Mouse (Mus musculus): Measurements from ENCODE around the gene Dtd1. TPM values are rescaled to one million over a fixed set of nuclear protein-coding genes. Genes with fewer than 3 reads are reported as not detected.
A peak's percentile ranks its signal among the peaks of the same experiment; 100 is the strongest.

Dtd1 gene
- total and polyA plus RNA-seq, 2 experiments from 2014 or later = 98.2 to 161 TPM

- TF ChIP-seq CTCF (IDR thresholded peaks at IDR 0.05; ENCODE audit: low read depth) = no peak
- peak; percentile 99 for ATAC-seq
- peak; percentile 88 for DNase-seq
- no peaks in the 10 kb centered on the region for H3K27me3 ChIP-seq (ENCODE audit: insufficient read depth, low read length)
- peaks cover 9% of the 10 kb centered on the region for H3K36me3 ChIP-seq (ENCODE audit: insufficient read depth)
- 0 out of 2 replicates have a peak within 1 kb of the TSS, but pooled peaks have one; percentile 15 for H3K27ac ChIP-seq (ENCODE audit: low read depth, low read length)
- no peaks in the 10 kb centered on the region for H3K4me1 ChIP-seq (ENCODE audit: insufficient read depth)
- H3K9me3 ChIP-seq (ENCODE audit: low read length) = no peaks in the 10 kb centered on the region
- H3K4me2 ChIP-seq (ENCODE audit: low read depth) = peak within 1 kb of the TSS; percentile 57
- H3K9ac ChIP-seq = peak within 1 kb of the TSS; percentile 57
- WGBS = 1% methylated on average over 31 of the region's 31 CpGs
- H3K4me3 ChIP-seq (ENCODE audit: low read depth, low read length) = peak within 1 kb of the TSS; percentile 55
Measured at GRCm38 (mm10) chr2:144593951-144594651, 5.6 kb upstream of the Dtd1 start, which contains the start of gene Smim26. Smim26 (plus strand) TSS chr2:144594054.

- no peaks in the 10 kb centered on the region; the same call in 1 of the 2 replicates for H3K4me1 ChIP-seq (ENCODE audit: insufficient read depth)
- no peak overlapping the region for H3K4me2 ChIP-seq (ENCODE audit: low read depth)
Measured at GRCm38 (mm10) chr2:144598006-144598405, 1.7 kb upstream of the Dtd1 start.

GRCm38 (mm10) chr2:144601576-144601975, 1.9 kb downstream of the Dtd1 start:
- Histone ChIP-seq H3K9me3 (ENCODE audit: low read length) (no peaks in the 10 kb centered on the region), H3K4me1 (ENCODE audit: insufficient read depth) (no peaks in the 10 kb centered on the region; the same call in 1 of the 2 replicates), H3K9ac (no peak overlapping the region), H3K4me3 (ENCODE audit: low read depth, low read length) (no peak overlapping the region), H3K4me2 (ENCODE audit: low read depth) (no peak overlapping the region), H3K27me3 (ENCODE audit: insufficient read depth, low read length) (no peaks in the 10 kb centered on the region), H3K36me3 (ENCODE audit: insufficient read depth) (0 out of 2 replicates have a peak, but pooled peaks cover under 1% of the 10 kb centered on the region), H3K27ac (ENCODE audit: low read depth, low read length) (no peak overlapping the region)
- TF ChIP-seq CTCF (IDR thresholded peaks at IDR 0.05; ENCODE audit: low read depth) = no peak
- no peak for ATAC-seq
- 97% methylated on average over 1 of the region's 1 CpGs for WGBS
- no peak for DNase-seq

More at GRCm38 (mm10) chr2:144598006-144598405, 1.7 kb upstream of the Dtd1 start:
- Histone ChIP-seq H3K36me3 (ENCODE audit: insufficient read depth) (no peaks in the 10 kb centered on the region), H3K4me3 (ENCODE audit: low read depth, low read length) (no peak overlapping the region), H3K27me3 (ENCODE audit: insufficient read depth, low read length) (no peaks in the 10 kb centered on the region), H3K27ac (ENCODE audit: low read depth, low read length) (no peak overlapping the region), H3K9ac (no peak overlapping the region), H3K9me3 (ENCODE audit: low read length) (no peaks in the 10 kb centered on the region)
- WGBS = 80% methylated on average over 2 of the region's 2 CpGs
- DNase-seq (no peak), ATAC-seq (no peak)
- TF ChIP-seq CTCF (IDR thresholded peaks at IDR 0.05; ENCODE audit: low read depth) = no peak

GRCm38 (mm10) chr2:144613956-144614355, 14.3 kb downstream of the Dtd1 start:
- DNase-seq (no peak), ATAC-seq (no peak)
- H3K4me3 ChIP-seq (ENCODE audit: low read depth, low read length) = no peak overlapping the region
- H3K9me3 ChIP-seq (ENCODE audit: low read length) = 0 out of 2 replicates have a peak, but pooled peaks cover 3% of the 10 kb centered on the region
- no peaks in the 10 kb centered on the region for H3K27me3 ChIP-seq (ENCODE audit: insufficient read depth, low read length)
- no peak overlapping the region for H3K27ac ChIP-seq (ENCODE audit: low read depth, low read length)
- no peak for TF ChIP-seq CTCF (IDR thresholded peaks at IDR 0.05; ENCODE audit: low read depth)
- no peaks in the 10 kb centered on the region for H3K36me3 ChIP-seq (ENCODE audit: insufficient read depth)
- WGBS = 91% methylated on average over 6 of the region's 6 CpGs
- no peaks in the 10 kb centered on the region for H3K4me1 ChIP-seq (ENCODE audit: insufficient read depth)
- no peak overlapping the region for H3K4me2 ChIP-seq (ENCODE audit: low read depth)
- no peak overlapping the region for H3K9ac ChIP-seq

GRCm38 (mm10) chr2:144617074-144617874, 17.6 kb downstream of the Dtd1 start:
- DNase-seq (no peak), ATAC-seq (no peak)
- Histone ChIP-seq H3K27ac (ENCODE audit: low read depth, low read length) (no peak overlapping the region), H3K4me3 (ENCODE audit: low read depth, low read length) (no peak overlapping the region), H3K9ac (no peak overlapping the region), H3K36me3 (ENCODE audit: insufficient read depth) (peaks cover 3% of the 10 kb centered on the region), H3K27me3 (ENCODE audit: insufficient read depth, low read length) (no peaks in the 10 kb centered on the region), H3K9me3 (ENCODE audit: low read length) (0 out of 2 replicates have a peak, but pooled peaks cover 3% of the 10 kb centered on the region), H3K4me1 (ENCODE audit: insufficient read depth) (no peaks in the 10 kb centered on the region), H3K4me2 (ENCODE audit: low read depth) (no peak overlapping the region)
- no peak for TF ChIP-seq CTCF (IDR thresholded peaks at IDR 0.05; ENCODE audit: low read depth)
- 93% methylated on average over 16 of the region's 16 CpGs for WGBS

GRCm38 (mm10) chr2:144621491-144621890, 21.8 kb downstream of the Dtd1 start:
- Histone ChIP-seq H3K4me3 (ENCODE audit: low read depth, low read length) (no peak overlapping the region), H3K9me3 (ENCODE audit: low read length) (no peaks in the 10 kb centered on the region), H3K4me2 (ENCODE audit: low read depth) (no peak overlapping the region), H3K27ac (ENCODE audit: low read depth, low read length) (no peak overlapping the region), H3K9ac (no peak overlapping the region), H3K36me3 (ENCODE audit: insufficient read depth) (peaks cover 3% of the 10 kb centered on the region), H3K27me3 (ENCODE audit: insufficient read depth, low read length) (no peaks in the 10 kb centered on the region), H3K4me1 (ENCODE audit: insufficient read depth) (no peaks in the 10 kb centered on the region)
- 65% methylated on average over 6 of the region's 6 CpGs for WGBS
- DNase-seq = no peak
- no peak for ATAC-seq
- TF ChIP-seq CTCF (IDR thresholded peaks at IDR 0.05; ENCODE audit: low read depth) = no peak

GRCm38 (mm10) chr2:144633551-144633950, 33.9 kb downstream of the Dtd1 start:
- no peak overlapping the region for H3K4me2 ChIP-seq (ENCODE audit: low read depth)
- ATAC-seq (no peak; the same call in 1 of the 2 replicates), DNase-seq (no peak)
- 0 out of 2 replicates have a peak, but pooled peaks cover 5% of the 10 kb centered on the region for H3K9me3 ChIP-seq (ENCODE audit: low read length)
- H3K27me3 ChIP-seq (ENCODE audit: insufficient read depth, low read length) = no peaks in the 10 kb centered on the region
- no peaks in the 10 kb centered on the region for H3K4me1 ChIP-seq (ENCODE audit: insufficient read depth)
- no peak overlapping the region for H3K9ac ChIP-seq
- H3K27ac ChIP-seq (ENCODE audit: low read depth, low read length) = no peak overlapping the region
- TF ChIP-seq CTCF (IDR thresholded peaks at IDR 0.05; ENCODE audit: low read depth) = no peak
- WGBS = 84% methylated on average over 2 of the region's 2 CpGs
- H3K36me3 ChIP-seq (ENCODE audit: insufficient read depth) = no peaks in the 10 kb centered on the region
- no peak overlapping the region for H3K4me3 ChIP-seq (ENCODE audit: low read depth, low read length)
